Mouse (Mus musculus) neural tube, embryonic 12.5 days (tissue): ENCODE measurements around the gene Kntc1. TPM values are rescaled to one million over a fixed set of nuclear protein-coding genes. Genes with fewer than 3 reads are reported as not detected.
"Not testable (repeated sequence)": the region's sequence is repeated elsewhere in the genome, so short reads cannot be mapped to it uniquely, and the experiment has no call there.

Source experiments
- ATAC-seq: fragments of 200-750 bp; cut with Nextera tagmentation; 2 replicates; pipeline ENCODE4 v1.8.0; 2017; ENCODE audit warnings: low read depth, mild to moderate bottlenecking, moderate TSS enrichment, moderate library complexity; ENCODE audit not compliant: low FRiP score
- H3K27ac ChIP-seq: fragments of 300-500 bp; sonication (generic); 2 replicates; pipeline ENCODE4 v1.5.1; 2016
- H3K27me3 ChIP-seq: fragments of 300-500 bp; sonication (generic); replicated peaks from 2 replicates; pipeline ENCODE4 v1.6.1; 2016; ENCODE audit warnings: mild to moderate bottlenecking
- H3K36me3 ChIP-seq: fragments of 300-500 bp; sonication (generic); 2 replicates; pipeline ENCODE4 v1.6.1; 2016; ENCODE audit warnings: mild to moderate bottlenecking
- H3K4me1 ChIP-seq: fragments of 300-500 bp; sonication (generic); 2 replicates; pipeline ENCODE4 v1.6.1; 2016
- H3K4me2 ChIP-seq: fragments of 300-500 bp; sonication (generic); replicated peaks from 2 replicates; pipeline ENCODE4 v1.6.1; 2016; ENCODE audit warnings: mild to moderate bottlenecking
- H3K4me3 ChIP-seq: fragments of 300-500 bp; sonication (generic); 2 replicates; pipeline ENCODE4 v1.5.1; 2016
- H3K9ac ChIP-seq: fragments of 300-500 bp; sonication (generic); 2 replicates; pipeline ENCODE4 v1.6.1; 2016; ENCODE audit warnings: mild to moderate bottlenecking
- H3K9me3 ChIP-seq: fragments of 300-500 bp; sonication (generic); 2 replicates; pipeline ENCODE4 v1.6.1; 2016; ENCODE audit warnings: mild to moderate bottlenecking
- WGBS: fragments of 180-500 bp; shearing (Covaris S2); methylation state at CpG from one replicate; pipeline ENCODE4 v1.1.7; 2016; 5-methylcytosine and 5-hydroxymethylcytosine counted together
- polyA plus RNA-seq: library from polyadenylated mRNA; unstranded; fragments of >200 nt; fragmentation: Nextera tagmentation; extraction: Ambion mirVana; gene quantifications from 2 replicates; pipeline ENCODE4 v1.2.1, GENCODE M21; 2016

The Kntc1 gene
- polyA plus RNA-seq: 25.3 and 26.2 TPM in 2 replicates

GRCm38 (mm10) chr5:123749065-123750064, at the start of gene Kntc1, which contains the start of gene Rsrc2:
Gene Kntc1, plus strand, starts transcription at chr5:123749716.
Gene Rsrc2, minus strand, starts transcription at chr5:123749414.
- under 1% methylated on average over 63 of the region's 63 CpGs for WGBS
- H3K36me3 ChIP-seq: peaks cover 14% of the 10 kb centered on the region
- ATAC-seq: peak; percentile 98

DNA sequence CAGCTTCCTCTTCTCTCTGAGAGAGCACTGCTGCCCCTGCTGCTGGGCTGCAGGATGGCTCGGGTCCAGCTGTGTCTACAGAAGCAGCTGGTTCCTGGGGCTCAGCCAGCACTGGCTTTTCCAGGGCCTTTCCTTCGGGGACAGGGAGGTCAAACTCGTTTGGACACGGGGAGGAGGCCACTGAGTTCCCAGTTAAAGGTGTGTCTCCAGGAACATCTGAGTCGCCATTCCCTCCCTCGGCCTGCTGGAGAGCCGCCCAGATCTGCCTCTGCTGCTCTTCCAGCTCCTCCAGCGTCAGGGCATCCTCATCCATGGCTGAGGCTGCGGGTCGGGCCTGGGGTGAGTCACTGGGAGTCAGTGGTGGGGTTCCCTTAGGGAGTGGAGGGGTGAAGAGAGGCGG, 48.9 kb upstream of the Kntc1 start:
- ATAC-seq: no peak
- WGBS: 85% methylated on average over 11 of the region's 11 CpGs
- no peak overlapping the region for H3K27ac ChIP-seq
- H3K9ac ChIP-seq: no peak overlapping the region
- peaks cover 77% of the 10 kb centered on the region for H3K36me3 ChIP-seq
- H3K4me3 ChIP-seq: no peak overlapping the region
- H3K4me2 ChIP-seq: no peak overlapping the region
- H3K4me1 ChIP-seq: no peaks in the 10 kb centered on the region
- H3K9me3 ChIP-seq: no peaks in the 10 kb centered on the region
- H3K27me3 ChIP-seq: no peaks in the 10 kb centered on the region

More at GRCm38 (mm10) chr5:123749065-123750064, at the start of gene Kntc1, which contains the start of gene Rsrc2:
- no peaks in the 10 kb centered on the region for H3K27me3 ChIP-seq
- H3K4me2 ChIP-seq: peak within 1 kb of the TSS; percentile 80
- peak within 1 kb of the TSS; percentile 88 for H3K9ac ChIP-seq
- peaks cover 26% of the 10 kb centered on the region for H3K4me1 ChIP-seq
- H3K4me3 ChIP-seq: peak within 1 kb of the TSS; percentile 73
- no peaks in the 10 kb centered on the region for H3K9me3 ChIP-seq
- peak within 1 kb of the TSS; percentile 90 for H3K27ac ChIP-seq

DNA sequence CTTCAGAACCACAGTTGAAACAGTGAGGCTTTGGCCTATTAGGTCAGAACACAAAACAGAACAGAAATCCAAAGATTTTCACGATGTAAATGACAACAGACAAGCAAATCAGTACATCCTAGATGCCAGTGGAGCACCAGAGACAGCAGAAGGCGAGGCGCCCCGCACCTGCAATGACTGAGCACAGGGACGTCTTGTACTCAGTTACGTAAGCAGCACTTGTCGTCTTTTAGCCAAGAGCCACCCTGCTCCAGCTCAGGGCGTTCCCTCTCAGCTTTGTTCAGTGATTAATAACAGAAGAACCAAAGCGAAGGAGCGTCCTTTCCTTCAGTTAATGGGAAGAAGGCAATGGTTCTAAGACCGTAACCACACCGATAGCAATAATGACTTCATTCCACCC, 40.9 kb upstream of the Kntc1 start:
- ATAC-seq: no peak
- no peak overlapping the region for H3K4me2 ChIP-seq
- WGBS: 91% methylated on average over 12 of the region's 12 CpGs
- H3K9ac ChIP-seq: no peak overlapping the region
- H3K4me3 ChIP-seq: no peak overlapping the region
- no peaks in the 10 kb centered on the region for H3K27me3 ChIP-seq
- peaks cover 96% of the 10 kb centered on the region for H3K36me3 ChIP-seq
- no peak overlapping the region for H3K27ac ChIP-seq
- H3K9me3 ChIP-seq: no peaks in the 10 kb centered on the region
- H3K4me1 ChIP-seq: no peaks in the 10 kb centered on the region

- H3K9me3 ChIP-seq: no peaks in the 10 kb centered on the region
- no peak overlapping the region for H3K9ac ChIP-seq
- 95% methylated on average over 4 of the region's 4 CpGs for WGBS
- no peak overlapping the region for H3K4me3 ChIP-seq
- H3K27me3 ChIP-seq: no peaks in the 10 kb centered on the region
- no peak overlapping the region for H3K4me2 ChIP-seq
- peaks cover 97% of the 10 kb centered on the region for H3K36me3 ChIP-seq
- no peak overlapping the region for H3K27ac ChIP-seq
- no peaks in the 10 kb centered on the region for H3K4me1 ChIP-seq
- ATAC-seq: no peak
These were observed 39.9 kb upstream of the Kntc1 start for GRCm38 (mm10) chr5:123709571-123709970.

DNA sequence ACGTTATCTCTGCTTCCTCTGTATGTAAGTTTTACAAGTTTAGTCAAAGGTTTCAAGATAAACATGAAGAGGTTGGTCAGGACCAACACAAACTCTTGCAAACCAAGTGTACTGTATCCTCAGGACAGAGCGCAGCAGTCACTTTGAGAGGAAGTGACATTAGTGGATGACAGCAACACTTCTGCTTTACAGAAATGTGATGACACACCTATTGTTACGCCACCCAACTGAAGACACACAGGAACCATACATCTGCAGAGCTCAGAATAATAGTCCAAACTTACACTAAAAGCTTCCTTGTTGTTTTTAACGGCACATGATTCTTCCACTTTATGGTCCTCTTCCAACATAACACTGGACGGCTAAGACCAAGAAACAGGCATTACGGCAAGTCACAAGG, 35.7 kb upstream of the Kntc1 start:
- H3K36me3 ChIP-seq: peaks cover 82% of the 10 kb centered on the region

DNA sequence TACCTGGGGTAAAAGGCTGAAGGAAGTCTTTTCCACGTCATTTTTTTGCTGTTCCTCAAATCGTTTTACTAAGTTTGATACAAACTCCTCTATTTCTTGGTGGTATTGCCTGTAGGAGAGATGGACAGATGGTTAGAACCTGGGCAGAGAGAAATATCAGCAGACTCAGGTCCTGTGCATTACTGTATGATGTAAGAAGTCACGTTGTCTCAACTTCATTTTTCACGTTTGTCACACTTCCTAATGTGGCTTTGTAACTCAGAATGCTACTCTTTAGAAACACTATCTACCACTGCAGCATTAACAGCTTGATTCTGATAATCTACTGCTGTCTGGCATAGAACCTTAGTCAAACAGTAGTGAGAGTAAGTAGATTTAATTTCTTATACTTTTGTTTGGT, 34.9 kb upstream of the Kntc1 start:
- H3K27me3 ChIP-seq: no peaks in the 10 kb centered on the region
- no peak overlapping the region for H3K4me3 ChIP-seq
- no peak overlapping the region for H3K27ac ChIP-seq
- peaks cover 21% of the 10 kb centered on the region for H3K4me1 ChIP-seq
- no peak overlapping the region for H3K9ac ChIP-seq
- WGBS: 94% methylated on average over 4 of the region's 4 CpGs
- H3K4me2 ChIP-seq: no peak overlapping the region
- no peak for ATAC-seq
- H3K9me3 ChIP-seq: no peaks in the 10 kb centered on the region
- peaks cover 74% of the 10 kb centered on the region for H3K36me3 ChIP-seq

More for the DNA sequence above, 35.7 kb upstream of the Kntc1 start:
- H3K27me3 ChIP-seq: no peaks in the 10 kb centered on the region
- no peak overlapping the region for H3K4me3 ChIP-seq
- no peak overlapping the region for H3K9ac ChIP-seq
- no peak overlapping the region for H3K4me2 ChIP-seq
- no peaks in the 10 kb centered on the region for H3K9me3 ChIP-seq
- H3K4me1 ChIP-seq: peaks cover 12% of the 10 kb centered on the region; the same call in 1 of the 2 replicates
- ATAC-seq: no peak
- WGBS: 94% methylated on average over 6 of the region's 6 CpGs
- H3K27ac ChIP-seq: no peak overlapping the region

GRCm38 (mm10) chr5:123720328-123721311, 28.9 kb upstream of the Kntc1 start, which contains the start of gene Zcchc8:
Gene Zcchc8, minus strand, starts transcription at chr5:123721100.
- peak within 1 kb of the TSS; percentile 74 for H3K4me2 ChIP-seq
- H3K36me3 ChIP-seq: peaks cover 16% of the 10 kb centered on the region
- H3K9me3 ChIP-seq: no peaks in the 10 kb centered on the region
- H3K27me3 ChIP-seq: no peaks in the 10 kb centered on the region
- peak; percentile 100 for ATAC-seq
- under 1% methylated on average over 83 of the region's 83 CpGs for WGBS
- H3K4me3 ChIP-seq: peak within 1 kb of the TSS; percentile 86
- peaks cover 22% of the 10 kb centered on the region for H3K4me1 ChIP-seq
- H3K9ac ChIP-seq: peak within 1 kb of the TSS; percentile 83
- H3K27ac ChIP-seq: 0 out of 2 replicates have a peak within 1 kb of the TSS, but pooled peaks have one; percentile 37

DNA sequence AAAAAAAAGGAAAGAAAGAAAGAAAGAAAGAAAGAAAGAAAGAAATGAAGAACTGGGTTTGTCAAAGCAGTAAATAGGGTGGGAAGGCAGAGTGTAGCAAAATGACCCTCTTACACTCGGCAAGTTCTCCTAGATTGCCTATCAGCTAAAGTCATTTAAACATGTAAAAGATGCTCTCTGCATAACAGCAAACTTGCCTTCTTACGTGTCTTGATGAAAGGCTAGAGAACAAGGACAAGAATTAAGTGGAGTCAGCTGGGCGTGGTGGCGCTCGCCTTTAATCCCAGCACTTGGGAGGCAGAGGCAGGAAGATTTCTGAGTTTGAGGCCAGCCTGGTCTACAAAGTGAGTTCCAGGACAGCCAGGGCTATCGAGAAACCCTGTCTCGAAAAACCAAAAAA, 25.7 kb upstream of the Kntc1 start:
- peaks cover 17% of the 10 kb centered on the region for H3K36me3 ChIP-seq
- not testable (repeated sequence) for H3K4me3 ChIP-seq, H3K9me3 ChIP-seq, H3K4me2 ChIP-seq, ATAC-seq, H3K4me1 ChIP-seq, H3K27ac ChIP-seq, H3K9ac ChIP-seq, H3K27me3 ChIP-seq
- WGBS: 92% methylated on average over 7 of the region's 7 CpGs

DNA sequence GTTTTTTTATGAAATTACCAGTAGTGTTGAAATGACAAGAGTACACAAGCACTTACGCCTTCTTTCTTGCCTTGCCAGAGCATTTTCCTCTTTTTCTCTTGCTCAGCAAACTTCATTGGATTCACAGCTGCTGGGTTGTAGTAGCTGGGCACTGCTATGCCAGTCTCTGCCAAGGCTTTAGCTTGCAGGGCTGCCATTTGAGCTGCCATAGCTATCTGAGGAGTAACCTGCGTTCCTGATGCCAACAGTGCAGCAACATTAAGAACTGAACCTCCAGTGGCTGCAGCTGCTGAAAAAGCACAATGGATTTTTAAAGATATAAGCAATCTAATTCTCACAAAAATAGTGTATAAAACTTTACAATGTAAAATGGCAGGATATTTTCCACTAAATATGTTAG, 18.5 kb upstream of the Kntc1 start:
- Histone ChIP-seq H3K9ac (no peak overlapping the region), H3K4me1 (no peaks in the 10 kb centered on the region), H3K27ac (no peak overlapping the region), H3K4me3 (no peak overlapping the region), H3K9me3 (no peaks in the 10 kb centered on the region), H3K4me2 (no peak overlapping the region), H3K36me3 (peaks cover 74% of the 10 kb centered on the region), H3K27me3 (no peaks in the 10 kb centered on the region)
- no peak for ATAC-seq
- WGBS: 96% methylated on average over 2 of the region's 2 CpGs

- WGBS: 93% methylated on average over 2 of the region's 2 CpGs
- H3K4me2 ChIP-seq: no peak overlapping the region
- peaks cover 35% of the 10 kb centered on the region for H3K36me3 ChIP-seq
- no peak overlapping the region for H3K27ac ChIP-seq
- no peaks in the 10 kb centered on the region for H3K27me3 ChIP-seq
- no peak overlapping the region for H3K9ac ChIP-seq
- H3K4me3 ChIP-seq: no peak overlapping the region
- no peaks in the 10 kb centered on the region for H3K9me3 ChIP-seq
- peaks cover 19% of the 10 kb centered on the region for H3K4me1 ChIP-seq
- no peak for ATAC-seq
These were observed 5.2 kb upstream of the Kntc1 start for GRCm38 (mm10) chr5:123744358-123744757.

DNA sequence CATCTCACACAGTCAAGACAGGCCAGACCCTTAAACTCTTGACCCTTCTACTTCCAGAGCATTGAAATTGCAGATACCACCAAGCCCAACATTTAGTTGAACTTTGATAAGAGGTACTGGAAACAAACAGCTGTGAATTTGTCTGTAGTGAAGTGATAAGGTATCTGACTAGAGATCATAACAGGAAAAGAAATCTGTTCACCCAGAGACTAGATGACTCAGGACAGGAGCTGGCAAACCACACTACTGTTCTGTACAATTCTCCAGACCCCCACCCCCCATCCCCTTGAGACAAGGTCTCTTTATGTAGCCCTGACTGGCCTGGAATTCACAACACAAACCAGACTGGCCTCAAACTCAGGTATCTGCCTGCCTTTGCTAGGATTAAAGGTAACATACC, 3.3 kb upstream of the Kntc1 start:
- Histone ChIP-seq H3K36me3 (peaks cover 21% of the 10 kb centered on the region), H3K27ac (no peak overlapping the region), H3K27me3 (no peaks in the 10 kb centered on the region), H3K4me1 (peaks cover 26% of the 10 kb centered on the region), H3K4me2 (peak overlapping the region; percentile 80), H3K9ac (no peak overlapping the region), H3K9me3 (no peaks in the 10 kb centered on the region), H3K4me3 (0 out of 2 replicates have a peak overlapping the region, but pooled peaks have one; percentile 2)
- ATAC-seq: no peak
